Mouse (Mus musculus) kidney, embryonic 14.5 days (tissue): ENCODE measurements around the gene Rpl39. TPM values are rescaled to one million over a fixed set of nuclear protein-coding genes. Genes with fewer than 3 reads are reported as not detected.
A peak's percentile ranks its signal among the peaks of the same experiment; 100 is the strongest.

Experiments used
- ATAC-seq: fragments of 200-750 bp; cut with Nextera tagmentation; 2 replicates; pipeline ENCODE4 v1.8.0; 2017; ENCODE audit warnings: moderate number of reproducible peaks, mild to moderate bottlenecking, moderate TSS enrichment, moderate library complexity; ENCODE audit not compliant: low FRiP score, low TSS enrichment
- H3K27ac ChIP-seq: fragments of 300-500 bp; sonication (generic); 2 replicates; pipeline ENCODE4 v1.5.1; 2014; ENCODE audit warnings: low read depth, mild to moderate bottlenecking, low read length, moderate library complexity, mixed read lengths
- H3K27me3 ChIP-seq: fragments of 300-500 bp; sonication (generic); 2 replicates; pipeline ENCODE4 v1.6.1; 2014; ENCODE audit warnings: mild to moderate bottlenecking, low read length; ENCODE audit not compliant: control insufficient read depth, insufficient read depth
- H3K36me3 ChIP-seq: fragments of 300-500 bp; sonication (generic); 2 replicates; pipeline ENCODE4 v1.6.1; 2014; ENCODE audit warnings: low read length, mixed read lengths; ENCODE audit not compliant: control insufficient read depth, insufficient read depth
- H3K4me1 ChIP-seq: fragments of 300-500 bp; sonication (generic); 2 replicates; pipeline ENCODE4 v1.6.1; 2014; ENCODE audit warnings: low read length, mixed read lengths; ENCODE audit not compliant: control insufficient read depth, insufficient read depth
- H3K4me2 ChIP-seq: fragments of 300-500 bp; sonication (generic); replicated peaks from 2 replicates; pipeline ENCODE4 v1.6.1; 2014; ENCODE audit warnings: low read depth, mild to moderate bottlenecking, low read length
- H3K4me3 ChIP-seq: fragments of 300-500 bp; sonication (generic); 2 replicates; pipeline ENCODE4 v1.5.1; 2014; ENCODE audit warnings: mild to moderate bottlenecking, low read length
- H3K9ac ChIP-seq: fragments of 300-500 bp; sonication (generic); 2 replicates; pipeline ENCODE4 v1.6.1; 2014; ENCODE audit warnings: low read depth, mild to moderate bottlenecking, low read length, moderate library complexity
- H3K9me3 ChIP-seq: fragments of 300-500 bp; sonication (generic); 2 replicates; pipeline ENCODE4 v1.6.1; 2016; ENCODE audit warnings: low read length; ENCODE audit not compliant: control insufficient read depth
- WGBS: fragments of 180-500 bp; shearing (Covaris S2); extraction: QIAGEN DNeasy Blood & Tissue Kit; methylation state at CpG from one replicate; pipeline ENCODE4 v1.1.7; 2014; 5-methylcytosine and 5-hydroxymethylcytosine counted together
- polyA plus RNA-seq: library from polyadenylated mRNA; unstranded; fragments of >200 nt; fragmentation: Nextera tagmentation; extraction: Ambion mirVana; gene quantifications from 2 replicates; pipeline ENCODE4 v1.2.1, GENCODE M21; 2014

The Rpl39 gene
- 608 and 939 TPM in 2 replicates for polyA plus RNA-seq

DNA sequence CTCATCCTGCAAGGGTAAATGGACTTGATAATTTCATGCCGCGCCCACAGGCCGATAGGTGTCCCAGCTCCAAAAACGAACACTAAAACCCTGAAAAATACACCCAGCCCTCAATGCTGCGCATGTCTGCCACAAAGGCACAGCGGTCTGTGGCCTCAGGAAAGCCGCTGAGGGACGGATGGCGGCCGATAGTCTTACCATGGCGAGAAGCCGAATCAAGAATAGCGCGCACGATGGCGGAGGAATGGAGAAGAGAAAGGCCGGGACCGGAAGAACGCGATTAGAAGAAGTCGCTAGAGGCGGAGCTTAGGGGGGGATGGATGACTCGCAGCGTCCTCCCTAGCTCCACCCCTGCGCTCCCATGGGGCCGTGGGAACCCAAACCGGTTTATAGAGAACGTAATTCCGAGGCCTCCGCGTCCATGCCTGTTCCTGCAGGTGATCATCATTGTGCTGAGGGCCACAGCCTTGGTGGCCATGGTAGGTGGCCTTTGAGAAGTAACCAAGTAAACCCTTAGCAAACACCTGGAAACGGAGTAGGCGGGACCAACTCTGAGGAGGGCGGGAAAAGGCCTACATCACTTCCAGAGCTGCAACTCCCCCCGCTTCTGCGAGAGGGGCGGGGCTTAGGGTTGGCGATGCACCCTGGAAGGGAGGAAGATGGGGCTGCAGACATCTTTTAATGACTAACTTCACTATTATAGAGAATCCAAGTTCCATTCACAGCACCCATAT lies at the start of gene Rpl39:
TSS of gene Rpl39 (minus strand) at position 476 of the 734 bp plus-strand sequence.
- peak within 1 kb of the TSS; percentile 59 for H3K4me3 ChIP-seq
- H3K27me3 ChIP-seq: no peaks in the 10 kb centered on the region
- no peaks in the 10 kb centered on the region for H3K9me3 ChIP-seq
- ATAC-seq: peak; percentile 93
- peak within 1 kb of the TSS; percentile 83 for H3K9ac ChIP-seq
- peaks cover 15% of the 10 kb centered on the region; the same call in 1 of the 2 replicates for H3K36me3 ChIP-seq
- WGBS: 21% methylated on average over 38 of the region's 38 CpGs
- peak within 1 kb of the TSS; percentile 70 for H3K4me2 ChIP-seq
- peak within 1 kb of the TSS; percentile 92 for H3K27ac ChIP-seq
- no peaks in the 10 kb centered on the region for H3K4me1 ChIP-seq

DNA sequence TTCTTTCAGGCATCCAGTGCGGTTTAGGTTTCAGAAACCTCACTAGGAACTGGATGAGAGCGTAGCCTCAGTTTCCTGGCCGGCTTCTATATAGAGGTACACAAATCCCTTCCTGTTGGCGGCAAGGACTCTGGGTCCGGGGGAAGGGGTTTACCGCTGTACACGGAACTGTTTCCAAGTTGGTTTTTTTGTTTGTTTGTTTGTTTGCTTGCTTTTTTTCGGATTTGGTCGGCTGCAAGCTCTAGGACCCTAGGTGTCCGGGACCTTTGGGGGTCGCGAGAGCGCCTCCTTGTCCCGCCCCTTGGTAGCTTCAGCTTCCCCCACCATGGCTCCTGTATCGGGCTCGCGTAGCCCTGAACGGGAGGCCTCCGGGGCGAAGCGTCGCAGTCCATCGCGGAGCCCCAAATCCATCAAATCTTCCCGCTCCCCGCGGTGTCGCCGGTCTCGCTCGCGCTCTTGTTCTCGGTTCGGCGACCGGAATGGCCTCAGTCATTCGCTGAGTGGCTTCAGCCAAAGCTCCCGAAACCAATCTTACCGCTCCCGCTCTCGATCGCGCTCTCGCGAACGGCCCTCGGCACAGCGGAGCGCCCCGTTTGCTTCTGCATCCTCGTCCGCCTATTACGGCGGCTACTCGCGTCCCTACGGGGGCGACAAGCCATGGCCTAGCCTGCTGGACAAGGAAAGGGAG lies 41.6 kb upstream of the Rpl39 start, which contains the start of gene Nkap:
TSS of gene Nkap (plus strand) at position 125 of the 688 bp plus-strand sequence.
- Histone ChIP-seq H3K4me1 (peaks cover 6% of the 10 kb centered on the region; the same call in 1 of the 2 replicates), H3K9ac (peak within 1 kb of the TSS; percentile 78), H3K4me2 (peak within 1 kb of the TSS; percentile 44), H3K27ac (0 out of 2 replicates have a peak within 1 kb of the TSS, but pooled peaks have one; percentile 26), H3K4me3 (peak within 1 kb of the TSS; percentile 64), H3K36me3 (no peaks in the 10 kb centered on the region), H3K9me3 (no peaks in the 10 kb centered on the region), H3K27me3 (no peaks in the 10 kb centered on the region)
- peak; percentile 87 for ATAC-seq
- WGBS: 20% methylated on average over 58 of the region's 58 CpGs

DNA sequence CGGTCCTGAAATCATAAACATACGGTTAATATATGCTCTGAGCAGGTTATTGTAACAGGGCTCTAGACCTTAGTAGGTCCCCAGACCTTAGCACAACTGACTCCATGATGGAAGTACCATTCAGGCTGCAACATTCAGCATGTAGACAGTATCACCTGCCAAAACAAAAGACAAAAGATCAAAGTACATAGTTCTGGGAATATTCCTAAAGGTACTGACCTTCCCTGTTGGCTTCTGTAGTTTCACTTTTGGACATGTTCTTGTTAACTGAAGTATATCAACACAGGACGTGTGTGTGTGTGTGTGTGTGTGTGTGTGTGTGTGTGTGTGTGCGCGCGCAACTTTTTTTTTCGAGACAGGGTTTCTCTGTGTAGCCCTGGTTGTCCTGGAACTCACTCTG lies 40.3 kb upstream of the Rpl39 start:
- Histone ChIP-seq H3K9ac (no peak overlapping the region), H3K4me2 (no peak overlapping the region), H3K4me1 (peaks cover 6% of the 10 kb centered on the region; the same call in 1 of the 2 replicates), H3K27me3 (no peaks in the 10 kb centered on the region), H3K36me3 (no peaks in the 10 kb centered on the region), H3K9me3 (no peaks in the 10 kb centered on the region), H3K27ac (no peak overlapping the region), H3K4me3 (no peak overlapping the region)
- no peak for ATAC-seq
- 92% methylated on average over 7 of the region's 7 CpGs for WGBS

DNA sequence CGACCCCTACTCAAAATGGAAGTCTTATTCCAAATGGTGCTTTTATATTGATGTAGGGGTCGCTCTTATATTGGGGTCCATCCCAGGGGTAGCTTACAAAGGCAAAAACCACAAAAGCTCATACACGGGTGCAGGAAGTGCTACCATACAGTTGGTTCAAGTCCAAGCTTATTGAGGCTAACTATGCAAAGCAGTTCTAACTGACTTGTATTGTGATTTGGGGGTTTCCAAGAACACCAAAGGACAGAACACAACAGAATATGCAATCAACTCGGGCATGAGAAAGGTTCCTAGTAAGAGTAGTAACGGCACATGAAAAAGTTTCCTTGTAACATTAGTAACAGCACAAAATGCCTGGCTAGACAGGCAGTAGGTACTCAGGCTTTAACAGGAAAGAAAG lies 35.0 kb upstream of the Rpl39 start:
- Histone ChIP-seq H3K4me3 (no peak overlapping the region), H3K27me3 (no peaks in the 10 kb centered on the region), H3K4me1 (no peaks in the 10 kb centered on the region), H3K4me2 (no peak overlapping the region), H3K9ac (no peak overlapping the region), H3K27ac (no peak overlapping the region), H3K9me3 (no peaks in the 10 kb centered on the region), H3K36me3 (no peaks in the 10 kb centered on the region)
- WGBS: 78% methylated on average over 5 of the region's 5 CpGs
- no peak for ATAC-seq

DNA sequence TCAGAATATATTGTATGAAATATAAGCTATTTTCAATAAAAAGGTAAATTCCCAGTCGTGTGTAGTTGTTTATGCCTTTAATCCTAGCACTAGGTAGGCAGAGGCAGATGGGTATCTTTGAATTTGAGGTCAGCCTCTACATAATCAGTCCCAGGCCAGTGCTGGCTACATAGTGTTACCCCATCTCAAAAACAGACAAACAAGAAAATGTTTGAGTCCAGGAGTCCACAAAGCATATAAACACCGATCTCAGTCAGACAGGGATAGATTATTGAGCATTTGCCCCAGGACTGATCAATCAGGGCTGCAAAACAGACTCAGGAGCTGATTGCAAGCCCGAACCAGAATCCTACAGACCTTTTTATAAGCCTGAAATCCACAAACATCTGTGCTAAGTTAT lies 34.4 kb upstream of the Rpl39 start:
- Histone ChIP-seq H3K9ac (no peak overlapping the region), H3K4me2 (no peak overlapping the region)
- 67% methylated on average over 3 of the region's 3 CpGs for WGBS

DNA sequence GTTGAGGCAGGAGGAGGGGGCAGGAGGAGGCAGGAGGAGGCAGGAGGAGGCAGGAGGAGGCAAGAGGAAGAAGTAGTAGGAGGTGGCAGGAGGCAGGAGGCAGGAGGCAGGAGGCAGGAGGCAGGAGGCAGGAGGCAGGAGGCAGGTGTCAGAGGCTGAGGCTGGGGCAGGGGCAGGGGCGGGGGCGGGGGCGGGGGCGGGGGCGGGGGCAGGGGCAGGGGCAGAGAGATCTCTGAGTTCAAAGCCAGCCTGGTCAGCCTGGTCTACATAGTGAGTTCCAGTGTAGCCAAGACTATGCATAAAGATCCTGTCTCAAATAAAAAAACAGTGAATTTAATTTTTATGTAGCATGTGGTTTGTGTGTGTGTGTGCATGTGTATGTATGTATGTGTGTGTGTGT lies 31.9 kb upstream of the Rpl39 start:
- no peaks in the 10 kb centered on the region for H3K9me3 ChIP-seq
- no peak overlapping the region for H3K4me2 ChIP-seq
- no peak overlapping the region for H3K27ac ChIP-seq
- no peaks in the 10 kb centered on the region for H3K36me3 ChIP-seq
- ATAC-seq: no peak
- H3K27me3 ChIP-seq: no peaks in the 10 kb centered on the region
- no CpG with 5 or more reads among the region's 5 CpGs for WGBS
- no peak overlapping the region for H3K4me3 ChIP-seq
- H3K4me1 ChIP-seq: no peaks in the 10 kb centered on the region
- no peak overlapping the region for H3K9ac ChIP-seq

More for the DNA sequence above, 34.4 kb upstream of the Rpl39 start:
- ATAC-seq: no peak
- Histone ChIP-seq H3K9me3 (no peaks in the 10 kb centered on the region), H3K27me3 (no peaks in the 10 kb centered on the region), H3K4me3 (no peak overlapping the region), H3K4me1 (no peaks in the 10 kb centered on the region), H3K36me3 (no peaks in the 10 kb centered on the region), H3K27ac (no peak overlapping the region)

DNA sequence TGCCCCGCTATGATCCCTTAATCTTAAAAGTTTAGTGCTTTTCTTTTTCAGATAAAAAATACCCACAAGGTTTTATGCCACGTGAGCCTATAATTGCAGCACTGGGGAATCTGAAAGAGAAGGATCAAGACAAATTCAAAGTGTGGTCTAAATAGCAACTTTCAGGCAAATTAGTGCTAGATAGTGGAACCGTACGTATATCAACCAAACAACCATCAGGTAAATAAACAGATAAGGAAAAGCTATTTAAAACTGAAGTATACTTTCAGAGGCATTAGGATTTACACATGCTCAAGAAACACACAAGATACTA lies 25.6 kb upstream of the Rpl39 start:
- Histone ChIP-seq H3K9ac (no peak overlapping the region), H3K27ac (no peak overlapping the region), H3K36me3 (no peaks in the 10 kb centered on the region), H3K4me2 (no peak overlapping the region), H3K9me3 (no peaks in the 10 kb centered on the region), H3K27me3 (no peaks in the 10 kb centered on the region), H3K4me1 (no peaks in the 10 kb centered on the region), H3K4me3 (no peak overlapping the region)
- no peak for ATAC-seq
- WGBS: 81% methylated on average over 4 of the region's 4 CpGs

DNA sequence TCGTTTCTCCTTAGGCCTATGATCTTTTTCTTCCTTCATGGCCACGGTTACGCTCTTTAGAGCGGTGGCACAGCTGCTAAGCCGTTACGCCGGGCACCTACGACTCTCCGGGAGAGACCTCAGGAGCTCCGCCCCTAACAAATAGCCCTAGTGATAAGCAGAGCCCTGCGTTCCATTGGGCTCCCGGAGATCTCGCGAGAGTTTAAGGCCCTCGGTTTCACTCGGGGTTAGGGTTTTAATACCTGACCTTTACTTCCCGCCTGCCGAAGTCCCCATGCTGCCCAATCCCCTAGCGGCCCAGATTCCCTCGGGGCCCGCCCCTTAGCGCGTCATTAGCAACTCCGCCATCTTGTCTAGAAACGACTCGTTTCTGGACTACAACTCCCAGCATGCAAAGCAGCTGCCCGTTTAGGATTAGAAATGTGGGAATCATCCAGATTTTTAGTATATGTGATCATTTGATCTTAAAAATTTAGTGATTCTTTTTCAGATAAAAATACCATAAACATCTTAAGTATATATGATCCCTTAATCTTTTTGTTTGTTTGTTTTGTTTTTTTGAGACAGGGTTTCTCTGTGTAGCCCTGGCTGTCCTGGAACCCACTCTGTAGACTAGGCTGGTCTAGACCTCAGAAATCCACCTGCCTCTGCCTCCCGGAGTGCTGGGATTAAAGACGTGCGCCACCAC lies 25.1 kb upstream of the Rpl39 start, which contains the start of gene Upf3b:
TSS of gene Upf3b (minus strand) at position 130 of the 688 bp plus-strand sequence.
- peak within 1 kb of the TSS; percentile 61 for H3K9ac ChIP-seq
- H3K27ac ChIP-seq: peak within 1 kb of the TSS; percentile 76
- peak within 1 kb of the TSS; percentile 57 for H3K4me2 ChIP-seq
- WGBS: 26% methylated on average over 30 of the region's 30 CpGs
- H3K27me3 ChIP-seq: no peaks in the 10 kb centered on the region
- no peaks in the 10 kb centered on the region for H3K4me1 ChIP-seq
- H3K36me3 ChIP-seq: no peaks in the 10 kb centered on the region
- H3K4me3 ChIP-seq: peak within 1 kb of the TSS; percentile 55
- no peaks in the 10 kb centered on the region for H3K9me3 ChIP-seq
- peak; percentile 98 for ATAC-seq
